Mouse (Mus musculus) intestine, embryonic 14.5 days (tissue): ENCODE results near the gene Pdk1. TPM values are rescaled to one million over a fixed set of nuclear protein-coding genes. Genes with fewer than 3 reads are reported as not detected.

Experiments used
- ATAC-seq: fragments of 200-750 bp; cut with Nextera tagmentation; replicated peaks from 2 replicates; pipeline ENCODE4 v1.8.0; 2017; ENCODE audit warnings: low read depth, moderate number of reproducible peaks, moderate TSS enrichment, moderate library complexity; ENCODE audit not compliant: low FRiP score, low TSS enrichment
- DNase-seq: peaks from one replicate; pipeline ENCODE4 v3.0.0-alpha.2; 2018; ENCODE audit warnings: low spot score
- H3K27ac ChIP-seq: fragments of 300-500 bp; sonication (generic); 2 replicates; pipeline ENCODE4 v1.5.1; 2014; ENCODE audit warnings: low read depth, mild to moderate bottlenecking, control low read depth
- H3K27me3 ChIP-seq: fragments of 300-500 bp; sonication (generic); replicated peaks from 2 replicates; pipeline ENCODE4 v1.6.1; 2014; ENCODE audit warnings: low read length, control low read depth; ENCODE audit not compliant: control insufficient read depth, insufficient read depth
- H3K36me3 ChIP-seq: fragments of 300-500 bp; sonication (generic); 2 replicates; pipeline ENCODE4 v1.6.1; 2014; ENCODE audit warnings: low read length, control low read depth; ENCODE audit not compliant: control insufficient read depth, insufficient read depth
- H3K4me1 ChIP-seq: fragments of 300-500 bp; sonication (generic); replicated peaks from 2 replicates; pipeline ENCODE4 v1.6.1; 2014; ENCODE audit warnings: low read length, control low read depth, mixed read lengths; ENCODE audit not compliant: control insufficient read depth, insufficient read depth
- H3K4me2 ChIP-seq: fragments of 300-500 bp; sonication (generic); 2 replicates; pipeline ENCODE4 v1.6.1; 2014; ENCODE audit warnings: low read length
- H3K4me3 ChIP-seq: fragments of 300-500 bp; sonication (generic); 2 replicates; pipeline ENCODE4 v1.5.1; 2014; ENCODE audit warnings: low read depth, low read length, control low read depth, mixed read lengths
- H3K9ac ChIP-seq: fragments of 300-500 bp; sonication (generic); 2 replicates; pipeline ENCODE4 v1.6.1; 2014; ENCODE audit warnings: mild to moderate bottlenecking, low read length
- H3K9me3 ChIP-seq: fragments of 300-500 bp; sonication (generic); 2 replicates; pipeline ENCODE4 v1.6.1; 2016; ENCODE audit warnings: low read length, control low read depth; ENCODE audit not compliant: control insufficient read depth
- WGBS: fragments of 180-500 bp; shearing (Covaris S2); extraction: QIAGEN DNeasy Blood & Tissue Kit; methylation state at CpG from one replicate; pipeline ENCODE4 v1.1.7; 2014; 5-methylcytosine and 5-hydroxymethylcytosine counted together
- polyA plus RNA-seq: library from polyadenylated mRNA; unstranded; fragments of >200 nt; fragmentation: Nextera tagmentation; extraction: Ambion mirVana; gene quantifications from 2 replicates; pipeline ENCODE4 v1.2.1, GENCODE M21; 2014

The Pdk1 gene
- polyA plus RNA-seq, 1 experiment from 2014 or later = 89.1 TPM

- Histone ChIP-seq H3K27me3 (no peaks in the 10 kb centered on the region), H3K27ac (no peak overlapping the region), H3K36me3 (no peaks in the 10 kb centered on the region), H3K4me1 (no peaks in the 10 kb centered on the region), H3K9me3 (no peaks in the 10 kb centered on the region), H3K9ac (no peak overlapping the region), H3K4me2 (no peak overlapping the region), H3K4me3 (no peak overlapping the region)
- no peak for ATAC-seq
- DNase-seq = no peak
- WGBS = 90% methylated on average over 1 of the region's 1 CpGs
Observed at GRCm38 (mm10) chr2:71936711-71937110, 63.7 kb downstream of the Pdk1 start.

GRCm38 (mm10) chr2:71937649-71938308, 64.8 kb downstream of the Pdk1 start:
- 86% methylated on average over 3 of the region's 3 CpGs for WGBS
- Histone ChIP-seq H3K4me1 (no peaks in the 10 kb centered on the region), H3K36me3 (no peaks in the 10 kb centered on the region), H3K4me2 (no peak overlapping the region), H3K4me3 (no peak overlapping the region), H3K9me3 (no peaks in the 10 kb centered on the region), H3K9ac (no peak overlapping the region), H3K27me3 (no peaks in the 10 kb centered on the region), H3K27ac (no peak overlapping the region)
- ATAC-seq (no peak), DNase-seq (no peak)

GRCm38 (mm10) chr2:71938716-71939393, 65.8 kb downstream of the Pdk1 start:
- no peaks in the 10 kb centered on the region for H3K27me3 ChIP-seq
- no peak overlapping the region for H3K27ac ChIP-seq
- ATAC-seq (no peak), DNase-seq (no peak)
- no peaks in the 10 kb centered on the region for H3K36me3 ChIP-seq
- 46% methylated on average over 6 of the region's 6 CpGs for WGBS
- no peaks in the 10 kb centered on the region for H3K4me1 ChIP-seq
- H3K9ac ChIP-seq = no peak overlapping the region
- H3K4me3 ChIP-seq = no peak overlapping the region
- H3K4me2 ChIP-seq = no peak overlapping the region
- no peaks in the 10 kb centered on the region for H3K9me3 ChIP-seq

GRCm38 (mm10) chr2:71941005-71941720, 68.1 kb downstream of the Pdk1 start:
- Histone ChIP-seq H3K9ac (no peak overlapping the region), H3K27ac (no peak overlapping the region), H3K4me1 (no peaks in the 10 kb centered on the region), H3K4me2 (no peak overlapping the region), H3K27me3 (no peaks in the 10 kb centered on the region), H3K4me3 (no peak overlapping the region), H3K36me3 (no peaks in the 10 kb centered on the region), H3K9me3 (no peaks in the 10 kb centered on the region)
- 92% methylated on average over 3 of the region's 3 CpGs for WGBS
- no peak for DNase-seq
- no peak for ATAC-seq

- H3K4me1 ChIP-seq = no peaks in the 10 kb centered on the region
- H3K27ac ChIP-seq = no peak overlapping the region
- H3K27me3 ChIP-seq = no peaks in the 10 kb centered on the region
- DNase-seq (no peak), ATAC-seq (no peak)
- H3K9me3 ChIP-seq = no peaks in the 10 kb centered on the region
- H3K4me3 ChIP-seq = no peak overlapping the region
- WGBS = 91% methylated on average over 5 of the region's 5 CpGs
- H3K4me2 ChIP-seq = no peak overlapping the region
- H3K9ac ChIP-seq = no peak overlapping the region
- no peaks in the 10 kb centered on the region for H3K36me3 ChIP-seq
Observed at GRCm38 (mm10) chr2:71941721-71942087, 68.7 kb downstream of the Pdk1 start.

- Histone ChIP-seq H3K9me3 (no peaks in the 10 kb centered on the region), H3K4me1 (no peaks in the 10 kb centered on the region), H3K4me3 (no peak overlapping the region), H3K36me3 (no peaks in the 10 kb centered on the region), H3K9ac (no peak overlapping the region), H3K27me3 (no peaks in the 10 kb centered on the region), H3K4me2 (no peak overlapping the region), H3K27ac (no peak overlapping the region)
- no peak for DNase-seq
- no peak for ATAC-seq
- whole genome bisulfite sequencing = 91% methylated on average over 4 of the region's 4 CpGs
Observed at GRCm38 (mm10) chr2:71951212-71951611, 78.2 kb downstream of the Pdk1 start.

Other genes starting within 250 kb of the Pdk1 start
- 56.2 and 62.1 TPM in 2 replicates for gene Itga6, start 127.6 kb upstream of the Pdk1 start, polyA plus RNA-seq
- 3.6 and 3.8 TPM in 2 replicates for gene Rapgef4, start 108.0 kb downstream of the Pdk1 start, polyA plus RNA-seq